Mouse (Mus musculus): ENCODE data around the gene Gigyf2. TPM values are rescaled to one million over a fixed set of nuclear protein-coding genes. Genes with fewer than 3 reads are reported as not detected.

The Gigyf2 gene
- polyA plus RNA-seq, 1 experiment from 2014 or later = 26.9 TPM

DNA sequence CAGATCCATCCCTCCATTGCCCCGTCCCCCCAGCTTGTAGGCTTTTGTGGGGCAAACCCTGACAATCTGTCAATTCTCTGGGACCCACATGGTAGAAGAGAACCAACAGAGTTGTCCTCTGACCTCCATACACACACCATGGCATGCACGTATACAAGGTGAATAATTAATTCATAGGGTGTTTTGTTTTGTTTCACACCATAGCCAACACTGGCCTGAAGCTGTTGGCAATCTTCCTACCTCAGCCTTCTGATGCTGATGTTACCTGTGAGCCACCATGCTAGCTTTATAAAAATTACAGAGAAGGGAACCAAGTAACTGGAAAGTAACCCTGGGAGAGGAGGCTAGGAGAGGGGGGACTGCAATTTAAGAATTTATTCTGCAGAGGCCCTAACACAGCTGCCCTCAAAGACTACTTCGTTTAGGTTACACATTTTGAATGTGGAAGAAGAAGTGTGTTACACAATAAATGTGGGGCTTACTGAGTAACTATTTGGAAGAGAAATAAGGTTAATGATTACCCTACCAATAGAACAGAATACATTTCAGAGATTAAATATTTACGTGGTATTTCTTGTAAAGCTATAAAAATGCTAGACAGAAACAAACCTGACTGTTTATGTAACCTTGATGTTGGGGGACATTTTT lies 32.6 kb upstream of the Gigyf2 start:
- H3K9me3 ChIP-seq (replicated peaks; ENCODE audit: control insufficient read depth, low read length) = no peaks in the 10 kb centered on the region
- ATAC-seq (replicated peaks; ENCODE audit: insufficient number of reproducible peaks, low FRiP score, low TSS enrichment) = no peak
- H3K27ac ChIP-seq (ENCODE audit: low read depth, low read length) = no peak overlapping the region
- WGBS (ENCODE audit: insufficient replicate concordance) = 69% methylated on average over 4 of the region's 4 CpGs
- H3K4me3 ChIP-seq (ENCODE audit: low read depth, low read length) = no peak overlapping the region
- H3K4me1 ChIP-seq (ENCODE audit: control insufficient read depth, insufficient read depth, low read length) = no peaks in the 10 kb centered on the region
- H3K27me3 ChIP-seq (ENCODE audit: control insufficient read depth, insufficient read depth, low read length) = no peaks in the 10 kb centered on the region
- no peaks in the 10 kb centered on the region for H3K36me3 ChIP-seq (ENCODE audit: control insufficient read depth, insufficient read depth, low read length)
- no peak overlapping the region for H3K9ac ChIP-seq (ENCODE audit: low read depth, low read length)
- no peak overlapping the region for H3K4me2 ChIP-seq

DNA sequence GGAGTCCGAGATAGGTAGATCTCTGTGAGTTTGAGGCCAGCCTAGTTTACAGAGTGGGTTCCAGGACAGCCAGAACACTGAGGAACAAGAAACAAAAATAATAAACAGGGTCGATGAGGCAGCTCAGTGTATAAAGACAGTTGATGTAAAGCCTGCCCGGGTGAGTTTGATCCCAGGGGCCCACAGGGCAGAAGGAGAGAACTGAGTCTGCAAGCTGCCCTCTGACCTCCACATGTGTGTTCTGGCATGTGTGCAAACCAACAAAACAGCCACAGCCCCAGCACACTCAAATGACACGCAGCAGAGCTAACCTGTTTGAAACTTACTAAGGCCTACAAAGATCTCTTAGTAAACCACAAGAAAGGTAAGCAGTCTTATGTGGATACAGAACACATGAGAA lies 31.8 kb upstream of the Gigyf2 start:
- no peak overlapping the region for H3K4me3 ChIP-seq (ENCODE audit: low read depth, low read length)
- no peaks in the 10 kb centered on the region for H3K9me3 ChIP-seq (replicated peaks; ENCODE audit: control insufficient read depth, low read length)
- H3K27me3 ChIP-seq (ENCODE audit: control insufficient read depth, insufficient read depth, low read length) = no peaks in the 10 kb centered on the region
- no peak for ATAC-seq (replicated peaks; ENCODE audit: insufficient number of reproducible peaks, low FRiP score, low TSS enrichment)
- no peaks in the 10 kb centered on the region for H3K36me3 ChIP-seq (ENCODE audit: control insufficient read depth, insufficient read depth, low read length)
- WGBS (ENCODE audit: insufficient replicate concordance) = 64% methylated on average over 4 of the region's 4 CpGs
- no peaks in the 10 kb centered on the region for H3K4me1 ChIP-seq (ENCODE audit: control insufficient read depth, insufficient read depth, low read length)
- no peak overlapping the region for H3K4me2 ChIP-seq
- no peak overlapping the region for H3K27ac ChIP-seq (ENCODE audit: low read depth, low read length)
- no peak overlapping the region for H3K9ac ChIP-seq (ENCODE audit: low read depth, low read length)

DNA sequence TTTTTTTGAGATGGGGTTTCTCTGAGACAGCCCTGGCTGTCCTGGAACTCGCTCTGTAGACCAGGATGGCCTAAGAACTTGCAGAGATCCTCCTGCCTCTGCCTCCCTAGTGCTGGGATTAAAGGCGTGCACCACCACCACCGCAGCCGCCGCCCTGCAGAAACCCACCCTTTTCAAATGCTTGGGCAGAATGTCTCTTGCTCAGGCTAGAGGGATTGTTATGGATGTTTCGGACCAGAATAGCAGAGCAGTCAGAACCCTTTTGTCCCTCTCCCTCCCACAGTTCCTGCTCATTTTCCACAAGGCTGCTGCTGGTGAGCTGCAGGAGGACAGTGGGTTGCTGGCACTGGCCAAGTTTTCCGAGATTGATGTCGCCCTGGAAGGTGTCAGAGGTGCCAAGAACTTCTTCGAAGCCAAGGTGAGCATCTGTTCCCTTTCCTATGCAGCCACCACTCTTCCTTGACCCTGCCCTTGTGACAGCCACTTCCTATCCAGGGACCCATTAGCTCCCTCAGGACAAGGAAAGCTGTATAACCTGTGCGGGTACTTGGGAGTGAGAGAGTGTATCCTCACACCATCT lies 29.4 kb upstream of the Gigyf2 start:
- H3K27me3 ChIP-seq (ENCODE audit: control insufficient read depth, insufficient read depth, low read length) = no peaks in the 10 kb centered on the region
- H3K4me3 ChIP-seq (ENCODE audit: low read depth, low read length) = no peak overlapping the region
- 79% methylated on average over 10 of the region's 10 CpGs for WGBS (ENCODE audit: insufficient replicate concordance)
- ATAC-seq (replicated peaks; ENCODE audit: insufficient number of reproducible peaks, low FRiP score, low TSS enrichment) = no peak
- H3K27ac ChIP-seq (ENCODE audit: low read depth, low read length) = no peak overlapping the region
- H3K9ac ChIP-seq (ENCODE audit: low read depth, low read length) = no peak overlapping the region
- no peaks in the 10 kb centered on the region for H3K9me3 ChIP-seq (replicated peaks; ENCODE audit: control insufficient read depth, low read length)
- no peaks in the 10 kb centered on the region for H3K36me3 ChIP-seq (ENCODE audit: control insufficient read depth, insufficient read depth, low read length)
- H3K4me2 ChIP-seq = no peak overlapping the region
- H3K4me1 ChIP-seq (ENCODE audit: control insufficient read depth, insufficient read depth, low read length) = no peaks in the 10 kb centered on the region

DNA sequence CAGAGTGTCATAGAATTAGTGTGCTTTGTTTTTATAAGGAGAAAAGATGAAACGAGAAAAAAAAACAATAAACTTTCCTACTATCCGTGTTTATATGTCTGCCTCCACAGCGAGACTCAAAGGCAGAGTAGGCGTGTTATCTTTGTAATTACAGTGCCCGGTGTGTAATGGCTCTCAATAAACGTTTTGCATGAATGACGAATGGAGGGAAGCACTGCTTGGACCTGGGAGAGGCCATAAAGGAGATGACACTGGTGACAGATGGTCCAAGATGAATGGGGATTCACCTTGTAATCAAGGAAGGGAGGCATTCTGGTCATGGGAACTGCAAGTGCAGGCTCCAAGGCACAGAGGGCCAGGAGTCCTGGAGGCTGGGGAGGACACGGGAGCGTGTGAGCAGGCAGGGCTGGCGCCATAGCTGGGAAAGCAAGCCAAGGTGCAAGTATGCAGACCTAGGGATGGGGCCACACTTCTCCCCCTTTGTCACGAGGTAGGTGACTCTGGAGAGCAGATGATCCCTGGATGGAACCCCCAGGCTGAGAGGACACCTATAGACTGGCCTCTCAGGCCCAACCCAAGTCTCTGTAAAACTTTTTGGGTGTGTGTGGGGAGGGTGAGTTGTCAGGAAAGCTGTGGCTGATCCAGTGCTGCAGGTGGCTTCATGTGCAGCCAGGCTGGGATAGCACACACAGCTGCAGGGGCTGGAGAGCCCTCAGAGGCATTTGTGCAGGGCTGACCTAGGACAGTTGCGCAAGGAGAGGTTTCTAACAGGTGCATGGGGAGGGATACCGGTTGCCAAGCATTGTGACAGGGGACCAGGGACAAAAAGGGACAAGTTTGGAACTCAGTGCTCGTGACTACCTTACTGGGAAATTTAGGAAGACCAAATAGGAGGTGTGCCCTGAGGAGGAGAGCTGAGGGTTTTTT lies 26.2 kb upstream of the Gigyf2 start:
- H3K27ac ChIP-seq (ENCODE audit: low read depth, low read length) = no peak overlapping the region
- H3K36me3 ChIP-seq (ENCODE audit: control insufficient read depth, insufficient read depth, low read length) = no peaks in the 10 kb centered on the region
- H3K4me3 ChIP-seq (ENCODE audit: low read depth, low read length) = no peak overlapping the region
- H3K9ac ChIP-seq (ENCODE audit: low read depth, low read length) = no peak overlapping the region
- H3K9me3 ChIP-seq (replicated peaks; ENCODE audit: control insufficient read depth, low read length) = no peaks in the 10 kb centered on the region
- H3K4me2 ChIP-seq = no peak overlapping the region
- WGBS (ENCODE audit: insufficient replicate concordance) = 64% methylated on average over 14 of the region's 14 CpGs
- H3K4me1 ChIP-seq (ENCODE audit: control insufficient read depth, insufficient read depth, low read length) = no peaks in the 10 kb centered on the region
- ATAC-seq (replicated peaks; ENCODE audit: insufficient number of reproducible peaks, low FRiP score, low TSS enrichment) = no peak
- no peaks in the 10 kb centered on the region for H3K27me3 ChIP-seq (ENCODE audit: control insufficient read depth, insufficient read depth, low read length)

DNA sequence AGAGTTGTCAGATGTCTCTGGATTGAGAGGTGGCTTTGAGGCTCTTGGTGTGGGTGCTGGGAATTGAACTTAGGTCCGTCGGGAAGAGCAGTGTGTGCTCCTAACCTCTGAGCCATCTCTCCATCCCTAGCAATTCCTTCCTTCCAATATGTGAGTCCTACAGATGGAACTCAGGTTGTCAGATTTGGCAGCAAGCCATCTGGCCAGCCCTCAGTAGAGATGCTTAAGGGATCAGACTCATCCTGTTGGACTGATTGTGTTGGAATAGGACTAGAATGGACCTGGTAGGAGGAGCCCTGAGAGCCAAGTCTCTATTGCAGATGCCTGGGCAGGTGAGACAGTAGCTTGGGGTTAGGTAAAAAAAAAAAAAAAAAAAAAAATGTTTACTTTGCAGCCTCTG lies 24.8 kb upstream of the Gigyf2 start:
- Histone ChIP-seq H3K4me1 (ENCODE audit: control insufficient read depth, insufficient read depth, low read length) (no peaks in the 10 kb centered on the region), H3K4me3 (ENCODE audit: low read depth, low read length) (no peak overlapping the region), H3K27me3 (ENCODE audit: control insufficient read depth, insufficient read depth, low read length) (no peaks in the 10 kb centered on the region), H3K9ac (ENCODE audit: low read depth, low read length) (no peak overlapping the region), H3K36me3 (ENCODE audit: control insufficient read depth, insufficient read depth, low read length) (no peaks in the 10 kb centered on the region), H3K4me2 (no peak overlapping the region), H3K9me3 (replicated peaks; ENCODE audit: control insufficient read depth, low read length) (no peaks in the 10 kb centered on the region), H3K27ac (ENCODE audit: low read depth, low read length) (no peak overlapping the region)
- 77% methylated on average over 2 of the region's 2 CpGs for WGBS (ENCODE audit: insufficient replicate concordance)
- no peak for ATAC-seq (replicated peaks; ENCODE audit: insufficient number of reproducible peaks, low FRiP score, low TSS enrichment)

DNA sequence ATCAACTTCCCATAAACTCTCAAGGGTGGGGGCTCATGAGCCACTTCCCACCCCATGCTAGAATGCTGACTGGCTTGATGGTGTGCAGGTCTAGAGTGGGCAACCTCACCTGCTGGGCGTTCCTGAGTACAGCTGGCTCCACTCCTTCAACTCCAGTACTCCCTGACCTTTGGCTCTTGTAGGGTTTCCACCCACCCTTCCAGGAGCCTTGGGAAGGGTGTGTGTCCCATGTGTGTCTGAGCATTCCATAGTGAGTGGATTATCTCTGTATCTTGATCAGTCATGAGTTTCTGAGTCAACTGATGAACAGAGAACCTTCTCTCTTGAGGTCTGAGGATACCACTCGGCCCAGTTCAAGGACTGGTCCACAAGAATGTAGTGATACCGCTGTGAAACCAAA lies 17.8 kb upstream of the Gigyf2 start:
- Histone ChIP-seq H3K27ac (ENCODE audit: low read depth, low read length) (no peak overlapping the region), H3K4me3 (ENCODE audit: low read depth, low read length) (no peak overlapping the region), H3K4me1 (ENCODE audit: control insufficient read depth, insufficient read depth, low read length) (no peaks in the 10 kb centered on the region), H3K9me3 (replicated peaks; ENCODE audit: control insufficient read depth, low read length) (no peaks in the 10 kb centered on the region), H3K4me2 (no peak overlapping the region), H3K36me3 (ENCODE audit: control insufficient read depth, insufficient read depth, low read length) (no peaks in the 10 kb centered on the region), H3K9ac (ENCODE audit: low read depth, low read length) (no peak overlapping the region), H3K27me3 (ENCODE audit: control insufficient read depth, insufficient read depth, low read length) (no peaks in the 10 kb centered on the region)
- no peak for ATAC-seq (replicated peaks; ENCODE audit: insufficient number of reproducible peaks, low FRiP score, low TSS enrichment)
- 74% methylated on average over 3 of the region's 3 CpGs for WGBS (ENCODE audit: insufficient replicate concordance)

DNA sequence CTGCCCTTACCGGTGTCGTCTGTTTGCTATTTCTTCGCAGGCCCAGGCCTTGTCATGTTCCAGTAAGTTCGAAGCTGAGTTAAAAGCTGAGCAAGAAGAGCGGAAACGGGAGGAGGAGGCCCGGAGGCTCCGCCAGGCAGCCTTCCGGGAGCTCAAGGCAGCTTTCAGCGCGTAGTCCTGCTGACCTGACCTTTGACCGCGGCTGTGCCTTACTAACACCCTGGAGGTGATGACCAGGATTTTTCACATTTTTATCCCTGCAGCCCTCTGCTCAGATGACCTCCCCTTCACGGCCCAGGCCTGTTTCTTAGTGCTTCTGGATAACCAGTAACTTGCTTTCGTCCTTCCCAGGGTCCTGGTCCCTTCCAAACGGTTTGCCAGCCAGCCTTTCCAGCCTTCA lies 17.2 kb upstream of the Gigyf2 start:
- ATAC-seq (replicated peaks; ENCODE audit: insufficient number of reproducible peaks, low FRiP score, low TSS enrichment) = no peak
- Histone ChIP-seq H3K36me3 (ENCODE audit: control insufficient read depth, insufficient read depth, low read length) (no peaks in the 10 kb centered on the region), H3K9ac (ENCODE audit: low read depth, low read length) (no peak overlapping the region), H3K9me3 (replicated peaks; ENCODE audit: control insufficient read depth, low read length) (no peaks in the 10 kb centered on the region), H3K27me3 (ENCODE audit: control insufficient read depth, insufficient read depth, low read length) (no peaks in the 10 kb centered on the region), H3K27ac (ENCODE audit: low read depth, low read length) (no peak overlapping the region), H3K4me3 (ENCODE audit: low read depth, low read length) (no peak overlapping the region), H3K4me2 (no peak overlapping the region), H3K4me1 (ENCODE audit: control insufficient read depth, insufficient read depth, low read length) (no peaks in the 10 kb centered on the region)
- WGBS (ENCODE audit: insufficient replicate concordance) = 63% methylated on average over 16 of the region's 16 CpGs

DNA sequence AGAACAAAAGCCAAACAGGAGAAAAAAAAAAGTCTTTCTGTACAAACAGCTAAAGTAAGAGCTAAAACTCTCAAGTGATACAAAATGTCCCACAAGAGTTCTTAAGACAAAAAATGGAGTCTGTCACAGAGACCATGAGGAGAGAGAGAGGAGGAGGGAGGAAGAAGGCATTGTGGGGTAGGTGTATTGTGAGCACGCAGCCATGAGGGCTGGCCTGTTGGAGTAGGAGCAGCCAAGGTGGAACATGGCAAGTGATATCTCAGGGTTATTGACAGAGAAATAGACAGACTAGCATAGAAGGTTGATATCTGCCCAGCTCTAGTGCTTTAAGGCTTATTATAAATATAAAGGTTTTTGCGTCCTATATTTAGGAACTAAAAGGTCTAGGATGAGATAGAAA lies 14.1 kb upstream of the Gigyf2 start:
- Histone ChIP-seq H3K4me2 (no peak overlapping the region), H3K9ac (ENCODE audit: low read depth, low read length) (no peak overlapping the region), H3K4me3 (ENCODE audit: low read depth, low read length) (no peak overlapping the region), H3K27ac (ENCODE audit: low read depth, low read length) (no peak overlapping the region), H3K27me3 (ENCODE audit: control insufficient read depth, insufficient read depth, low read length) (no peaks in the 10 kb centered on the region), H3K4me1 (ENCODE audit: control insufficient read depth, insufficient read depth, low read length) (no peaks in the 10 kb centered on the region), H3K9me3 (replicated peaks; ENCODE audit: control insufficient read depth, low read length) (no peaks in the 10 kb centered on the region), H3K36me3 (ENCODE audit: control insufficient read depth, insufficient read depth, low read length) (no peaks in the 10 kb centered on the region)
- WGBS (ENCODE audit: insufficient replicate concordance) = 83% methylated on average over 2 of the region's 2 CpGs
- ATAC-seq (replicated peaks; ENCODE audit: insufficient number of reproducible peaks, low FRiP score, low TSS enrichment) = no peak
